Mouse (Mus musculus) MEL (cell line): Measurements from ENCODE around the gene Ces2f. TPM values are rescaled to one million over a fixed set of nuclear protein-coding genes. Genes with fewer than 3 reads are reported as not detected.
A peak's percentile ranks its signal among the peaks of the same experiment; 100 is the strongest.

ENCODE experiments used
- DNase-seq: peaks from one replicate; pipeline ENCODE4 v3.0.0; 2011; ENCODE audit warnings: low read depth, low spot score
- H3K27ac ChIP-seq: 2 replicates; pipeline ENCODE4 v1.5.1; 2012; ENCODE audit warnings: low read depth, mild to moderate bottlenecking, control low read depth, low read length, moderate library complexity; ENCODE audit not compliant: control insufficient read depth
- H3K27me3 ChIP-seq, 2 experiments: fragments of 150-350 bp in 1 of 2; sonication (generic) in 1 of 2; 2 replicates each; pipeline ENCODE4 v1.6.1; 2012; ENCODE audit warnings: low read length in 2 of 2, mild to moderate bottlenecking in 2 of 2, improper control_type of control experiment in 1 of 2, moderate library complexity in 1 of 2; ENCODE audit not compliant: insufficient read depth in 2 of 2, control insufficient read depth in 1 of 2
- H3K36me3 ChIP-seq, 2 experiments: 2 replicates each; pipeline ENCODE4 v1.6.1; 2012 to 2014; ENCODE audit warnings: low read length in 2 of 2, improper control_type of control experiment in 1 of 2, inconsistent platforms in 1 of 2, mild to moderate bottlenecking in 1 of 2; ENCODE audit not compliant: insufficient read depth in 2 of 2, control insufficient read depth in 1 of 2
- H3K4me1 ChIP-seq, 2 experiments: fragments of 150-350 bp in 1 of 2; sonication (generic) in 1 of 2; 2 replicates each; pipeline ENCODE4 v1.6.1; 2012; ENCODE audit warnings: low read length in 2 of 2, improper control_type of control experiment in 1 of 2, mild to moderate bottlenecking in 1 of 2; ENCODE audit not compliant: insufficient read depth in 2 of 2, control insufficient read depth in 1 of 2
- H3K4me3 ChIP-seq, 2 experiments: fragments of 150-350 bp in 1 of 2; sonication (generic) in 1 of 2; 2 replicates each; pipeline ENCODE4 v1.5.1; 2012; ENCODE audit warnings: low read depth in 2 of 2, low read length in 2 of 2, mild to moderate bottlenecking in 2 of 2, moderate library complexity in 2 of 2, control low read depth in 1 of 2, improper control_type of control experiment in 1 of 2; ENCODE audit not compliant: control insufficient read depth in 1 of 2, insufficient read depth in 1 of 2
- H3K79me2 ChIP-seq: 2 replicates; pipeline ENCODE4 v1.6.1; 2012; ENCODE audit warnings: mild to moderate bottlenecking, low read length, moderate library complexity; ENCODE audit not compliant: control insufficient read depth, poor library complexity, insufficient read depth
- H3K9ac ChIP-seq: 2 replicates; pipeline ENCODE4 v1.6.1; 2012; ENCODE audit warnings: low read depth, mild to moderate bottlenecking, control low read depth, low read length, moderate library complexity; ENCODE audit not compliant: control insufficient read depth, poor library complexity, severe bottlenecking
- H3K9me3 ChIP-seq: fragments of 150-350 bp; sonication (generic); replicated peaks from 2 replicates; pipeline ENCODE4 v1.6.1; 2012; ENCODE audit warnings: mild to moderate bottlenecking, low read length, improper control_type of control experiment, moderate library complexity; ENCODE audit not compliant: insufficient read depth
- BHLHE40 ChIP-seq: IDR thresholded peaks from 2 replicates; pipeline ENCODE4 v1.6.1; 2012; ENCODE audit warnings: low read depth, mild to moderate bottlenecking, inconsistent platforms, low read length, improper control_type of control experiment, borderline replicate concordance
- CHD1 ChIP-seq: IDR thresholded peaks from 2 replicates; pipeline ENCODE4 v1.6.1; 2012; ENCODE audit warnings: low read depth, mild to moderate bottlenecking, inconsistent platforms, low read length, improper control_type of control experiment
- CHD2 ChIP-seq: IDR thresholded peaks from 2 replicates; pipeline ENCODE4 v1.6.1; 2011; ENCODE audit warnings: low read length, improper control_type of control experiment
- CTCF ChIP-seq, 3 experiments: IDR thresholded peaks in 2 of 3; conservative IDR thresholded peaks in 1 of 3; 2 replicates each; pipeline ENCODE4 v1.5.1; 2011 to 2012; ENCODE audit warnings: low read length in 3 of 3, low read depth in 2 of 3, mild to moderate bottlenecking in 2 of 3, improper control_type of control experiment in 1 of 3, inconsistent platforms in 1 of 3, mixed read lengths in 1 of 3, moderate library complexity in 1 of 3; ENCODE audit not compliant: control insufficient read depth in 1 of 3, insufficient read depth in 1 of 3, poor library complexity in 1 of 3, severe bottlenecking in 1 of 3
- ELF1 ChIP-seq: IDR thresholded peaks from 2 replicates; pipeline ENCODE4 v1.6.1; 2014; ENCODE audit warnings: low read depth, mild to moderate bottlenecking, inconsistent platforms, low read length, improper control_type of control experiment, moderate library complexity
- EP300 ChIP-seq, 2 experiments: IDR thresholded peaks; 2 replicates each; pipeline ENCODE4 v1.6.1; 2011; ENCODE audit warnings: improper control_type of control experiment in 2 of 2, low read length in 2 of 2, low read depth in 1 of 2, mild to moderate bottlenecking in 1 of 2
- ETS1 ChIP-seq: IDR thresholded peaks from 2 replicates; pipeline ENCODE4 v1.6.1; 2012; ENCODE audit warnings: low read depth, mild to moderate bottlenecking, inconsistent platforms, low read length, improper control_type of control experiment, moderate library complexity
- GABPA ChIP-seq: IDR thresholded peaks from 2 replicates; pipeline ENCODE4 v1.6.1; 2012; ENCODE audit warnings: low read depth, mild to moderate bottlenecking, inconsistent platforms, low read length, improper control_type of control experiment, moderate library complexity
- GATA1 ChIP-seq: IDR thresholded peaks from 2 replicates; pipeline ENCODE4 v1.6.1; 2011; ENCODE audit warnings: low read depth, low read length, improper control_type of control experiment
- HCFC1 ChIP-seq: IDR thresholded peaks from 2 replicates; pipeline ENCODE4 v1.6.1; 2012; ENCODE audit warnings: low read depth, mild to moderate bottlenecking, inconsistent platforms, low read length, improper control_type of control experiment, moderate library complexity
- KAT2A ChIP-seq: conservative IDR thresholded peaks from 2 replicates; pipeline ENCODE4 v1.6.1; 2012; ENCODE audit warnings: low read depth, low read length, improper control_type of control experiment, inconsistent platforms
- MAFK ChIP-seq: IDR thresholded peaks from 2 replicates; pipeline ENCODE4 v1.6.1; 2011; ENCODE audit warnings: low read depth, mild to moderate bottlenecking, low read length, improper control_type of control experiment, borderline replicate concordance
- MAX ChIP-seq: IDR thresholded peaks from 2 replicates; pipeline ENCODE4 v1.6.1; 2011; ENCODE audit warnings: low read length, improper control_type of control experiment
- MAZ ChIP-seq: IDR thresholded peaks from 2 replicates; pipeline ENCODE4 v1.6.1; 2012; ENCODE audit warnings: low read depth, mild to moderate bottlenecking, inconsistent platforms, low read length, improper control_type of control experiment
- MEF2A ChIP-seq: IDR thresholded peaks from 2 replicates; pipeline ENCODE4 v1.6.1; 2014; ENCODE audit warnings: low read depth, mild to moderate bottlenecking, inconsistent platforms, low read length, improper control_type of control experiment; ENCODE audit not compliant: poor library complexity, insufficient replicate concordance, severe bottlenecking; ENCODE audit errors: extremely low read depth
- MYB ChIP-seq: IDR thresholded peaks from 2 replicates; pipeline ENCODE4 v1.6.1; 2011; ENCODE audit warnings: mild to moderate bottlenecking, low read depth, low read length, improper control_type of control experiment
- NELFE ChIP-seq: IDR thresholded peaks from 2 replicates; pipeline ENCODE4 v1.6.1; 2011; ENCODE audit warnings: low read depth, low read length, improper control_type of control experiment
- NRF1 ChIP-seq: IDR thresholded peaks from 2 replicates; pipeline ENCODE4 v1.6.1; 2014; ENCODE audit warnings: low read depth, mild to moderate bottlenecking, inconsistent platforms, low read length, improper control_type of control experiment, moderate library complexity; ENCODE audit not compliant: poor library complexity, insufficient read depth, severe bottlenecking
- POLR2A ChIP-seq, 2 experiments: IDR thresholded peaks; 2 replicates each; pipeline ENCODE4 v1.6.1; 2011 to 2012; ENCODE audit warnings: low read length in 2 of 2, mild to moderate bottlenecking in 2 of 2, control low read depth in 1 of 2, improper control_type of control experiment in 1 of 2, low read depth in 1 of 2, moderate library complexity in 1 of 2; ENCODE audit not compliant: control insufficient read depth in 1 of 2, insufficient read depth in 1 of 2, poor library complexity in 1 of 2
- RAD21 ChIP-seq: IDR thresholded peaks from 2 replicates; pipeline ENCODE4 v1.6.1; 2011; ENCODE audit warnings: mild to moderate bottlenecking, low read depth, low read length, improper control_type of control experiment
- RCOR1 ChIP-seq: IDR thresholded peaks from 2 replicates; pipeline ENCODE4 v1.6.1; 2012; ENCODE audit warnings: low read depth, mild to moderate bottlenecking, inconsistent platforms, low read length, improper control_type of control experiment
- SIN3A ChIP-seq: IDR thresholded peaks from 2 replicates; pipeline ENCODE4 v1.6.1; 2012; ENCODE audit warnings: low read length, improper control_type of control experiment, inconsistent platforms
- TBP ChIP-seq: IDR thresholded peaks from 2 replicates; pipeline ENCODE4 v1.8.0; 2011; ENCODE audit warnings: low read depth, low read length, improper control_type of control experiment
- TCF12 ChIP-seq: IDR thresholded peaks from 2 replicates; pipeline ENCODE4 v1.6.1; 2014; ENCODE audit warnings: low read depth, mild to moderate bottlenecking, inconsistent platforms, low read length, improper control_type of control experiment, moderate library complexity
- UBTF ChIP-seq: IDR thresholded peaks from 2 replicates; pipeline ENCODE4 v1.6.1; 2012; ENCODE audit warnings: low read depth, mild to moderate bottlenecking, inconsistent platforms, low read length, improper control_type of control experiment, moderate library complexity, borderline replicate concordance; ENCODE audit not compliant: insufficient read depth
- USF1 ChIP-seq: IDR thresholded peaks from 2 replicates; pipeline ENCODE4 v1.6.1; 2014; ENCODE audit warnings: low read depth, mild to moderate bottlenecking, inconsistent platforms, low read length, improper control_type of control experiment, moderate library complexity
- USF2 ChIP-seq, 2 experiments: IDR thresholded peaks; 2 replicates each; pipeline ENCODE4 v1.6.1; 2011 to 2012; ENCODE audit warnings: improper control_type of control experiment in 2 of 2, low read length in 2 of 2, borderline replicate concordance in 1 of 2, inconsistent platforms in 1 of 2, low read depth in 1 of 2, mild to moderate bottlenecking in 1 of 2; ENCODE audit not compliant: insufficient read depth in 1 of 2
- ZC3H11A ChIP-seq: IDR thresholded peaks from 2 replicates; pipeline ENCODE4 v1.6.1; 2012; ENCODE audit warnings: low read depth, mild to moderate bottlenecking, inconsistent platforms, low read length, improper control_type of control experiment
- ZKSCAN1 ChIP-seq: IDR thresholded peaks from 2 replicates; pipeline ENCODE4 v1.6.1; 2012; ENCODE audit warnings: low read depth, mild to moderate bottlenecking, inconsistent platforms, low read length, improper control_type of control experiment, moderate library complexity
- ZMIZ1 ChIP-seq: IDR thresholded peaks from 2 replicates; pipeline ENCODE4 v1.6.1; 2012; ENCODE audit warnings: low read depth, mild to moderate bottlenecking, inconsistent platforms, low read length, improper control_type of control experiment, moderate library complexity
- ZNF384 ChIP-seq: IDR thresholded peaks from 2 replicates; pipeline ENCODE4 v1.6.1; 2012; ENCODE audit warnings: low read depth, mild to moderate bottlenecking, inconsistent platforms, low read length, improper control_type of control experiment
- polyA plus RNA-seq, 2 experiments: library from polyadenylated mRNA; stranded (reverse) in 1 of 2; unstranded in 1 of 2; fragments of >175 nt in 1 of 2; fragments of >200 nt in 1 of 2; gene quantifications; 2 replicates each; pipeline versions ENCODE4 v1.2.1 to v1.2.4; 2012; ENCODE audit warnings: low replicate concordance in 2 of 2, low read depth in 1 of 2; ENCODE audit not compliant: insufficient read length in 2 of 2, insufficient read depth in 1 of 2, missing spikeins in 1 of 2
- total RNA-seq: library from RNA; depleted of rRNA; stranded (reverse); fragments of 300-350 nt; gene quantifications from 2 replicates; pipeline ENCODE4 v1.2.3, GENCODE M21; 2012

Gene Ces2f
- total and polyA plus RNA-seq, 3 experiments = not detected

DNA sequence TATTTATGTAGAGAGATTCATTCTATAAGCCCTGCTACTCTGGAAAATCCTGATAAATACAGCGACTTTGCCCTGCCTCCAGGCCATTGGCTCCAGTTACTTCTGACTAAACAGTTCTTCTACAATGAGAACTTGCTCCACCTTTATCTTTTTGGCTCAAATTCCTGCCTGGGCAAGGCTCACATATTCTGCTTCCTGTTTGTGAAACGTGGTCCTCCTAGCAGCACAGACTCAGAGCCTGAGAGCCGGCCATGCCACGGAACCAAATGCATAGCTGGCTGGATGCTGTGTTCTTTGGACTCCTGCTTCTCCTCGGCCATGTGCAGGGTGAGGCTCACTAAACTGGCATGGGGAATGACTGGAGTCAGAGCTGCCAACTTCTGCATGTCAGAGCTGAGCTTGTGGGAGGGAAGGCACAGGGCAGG lies 14.4 kb downstream of the Ces2f start, which contains the start of gene Ces2g (continued):
- no peak for TF ChIP-seq RAD21
- TF ChIP-seq TCF12 = peak; percentile 86
- no peak for TF ChIP-seq GABPA
- TF ChIP-seq USF1 = 0 out of 2 replicates have a peak, but pooled peaks have one; percentile 10
- no peak for TF ChIP-seq UBTF
- TF ChIP-seq CTCF (IDR thresholded peaks at IDR 0.05 in 2 of 3, conservative IDR thresholded peaks at IDR 0.05 in 1 of 3; ENCODE audit: control insufficient read depth in 1 of 3, insufficient read depth in 1 of 3, low read depth in 2 of 3, low read length in 3 of 3, poor library complexity in 1 of 3, severe bottlenecking in 1 of 3) = no peak
- TF ChIP-seq EP300 (IDR thresholded peaks at IDR 0.05; ENCODE audit: low read depth in 1 of 2, low read length in 2 of 2) = peak; percentile 66 to 83
- peak; percentile 80 for TF ChIP-seq GATA1
- 0 out of 2 replicates have a peak, but pooled peaks have one; percentile 37 for TF ChIP-seq KAT2A
- TF ChIP-seq RCOR1 = peak; percentile 77
- TF ChIP-seq MAX = peak; percentile 91

GRCm38 (mm10) chr8:104962229-104962901 lies 15.2 kb downstream of the Ces2f start:
- H3K36me3 ChIP-seq = peaks cover 16 to 41% of the 10 kb centered on the region in 2 experiments
- peaks cover 26% of the 10 kb centered on the region for H3K79me2 ChIP-seq
- H3K27me3 ChIP-seq = no peaks in the 10 kb centered on the region
- peak overlapping the region; percentile 86 for H3K27ac ChIP-seq
- peaks cover 8 to 34% of the 10 kb centered on the region in 2 experiments for H3K4me1 ChIP-seq
- H3K4me3 ChIP-seq = peak overlapping the region; percentile 57 to 69
- H3K9ac ChIP-seq = peak overlapping the region; percentile 71
- H3K9me3 ChIP-seq = no peaks in the 10 kb centered on the region
- DNase-seq = peak; percentile 86
- TF ChIP-seq KAT2A (peak; percentile 49; the same call in 1 of the 2 replicates), NELFE (no peak; the same call in 1 of the 2 replicates), GATA1 (peak; percentile 99), USF1 (no peak), CHD1 (peak; percentile 88; the same call in 1 of the 2 replicates), UBTF (no peak), RAD21 (no peak), ZMIZ1 (peak; percentile 86), ELF1 (0 out of 2 replicates have a peak, but pooled peaks have one; percentile 17), HCFC1 (peak; percentile 58; the same call in 1 of the 2 replicates), MAZ (peak; percentile 83), MYB (peak; percentile 99), ZKSCAN1 (no peak), SIN3A (peak; percentile 96), TCF12 (peak; percentile 99), MAFK (peak; percentile 80; the same call in 1 of the 2 replicates), RCOR1 (peak; percentile 95), ZC3H11A (no peak), ZNF384 (no peak), GABPA (no peak), POLR2A (IDR thresholded peaks at IDR 0.05; ENCODE audit: control insufficient read depth in 1 of 2, insufficient read depth in 1 of 2, low read depth in 1 of 2, low read length in 2 of 2, poor library complexity in 1 of 2) (no peak; a peak in 1 of 4 replicates), TBP (peak; percentile 88), USF2 (IDR thresholded peaks at IDR 0.05; ENCODE audit: borderline replicate concordance in 1 of 2, insufficient read depth in 1 of 2, low read depth in 1 of 2, low read length in 2 of 2) (no peak), MEF2A (0 out of 2 replicates have a peak, but pooled peaks have one; percentile 46), CHD2 (no peak; the same call in 1 of the 2 replicates), BHLHE40 (peak; percentile 77), NRF1 (no peak), ETS1 (peak; percentile 93)
